23 mouse cellular contexts compared by ENCODE assay signal in genomic region chr11:33798094-33798648, GRCm38 (mm10).
DNase-seq lines count a peak whose midpoint lies in the region; ATAC-seq and TF ChIP-seq lines count a peak whose summit lies in the region.
"Had no signal": no experiment of that assay in that cellular context is flagged by ENCODE, and none has a peak within 500 bp of the region (broad histone marks: within the 10 kb centered on the region; RNA-seq: fewer than 3 reads in every experiment).

No protein-coding gene starts in this region.

- H3K4me1 ChIP-seq in embryonic facial prominence, embryonic 14.5 days (ENCODE audit: control insufficient read depth, insufficient read depth, low read length): no peaks in the 10 kb centered on the region
- H3K4me1 ChIP-seq in embryonic facial prominence, embryonic 10.5 days: peaks cover 16% of the 10 kb centered on the region
- no peaks in the 10 kb centered on the region; the same call in 1 of the 2 replicates for H3K4me1 ChIP-seq in lung, embryonic 16.5 days (replicated peaks; ENCODE audit: control insufficient read depth, insufficient read depth, low read length)
- peaks cover 6% of the 10 kb centered on the region; the same call in 1 of the 2 replicates for H3K4me1 ChIP-seq in hindbrain, embryonic 16.5 days (ENCODE audit: control insufficient read depth, insufficient read depth, low read depth, low read length)
- H3K4me1 ChIP-seq in olfactory bulb, adult 2 months (ENCODE audit: control insufficient read depth, insufficient read depth, low read length): peaks cover 31% of the 10 kb centered on the region
- no peaks in the 10 kb centered on the region; the same call in 1 of the 2 replicates for H3K4me1 ChIP-seq in heart, embryonic 10.5 days
- H3K4me1 ChIP-seq: heart, embryonic 13.5 days; liver, embryonic 15.5 days had no signal

- TF ChIP-seq CTCF in olfactory bulb, adult 2 months (IDR thresholded peaks at IDR 0.05; ENCODE audit: insufficient read depth, low read depth, low read length): no peak

- H3K9ac ChIP-seq in embryonic facial prominence, embryonic 14.5 days (ENCODE audit: low read depth, low read length): no peak overlapping the region
- H3K9ac ChIP-seq in lung, embryonic 16.5 days (ENCODE audit: low read length): no peak overlapping the region
- no peak overlapping the region for H3K9ac ChIP-seq in hindbrain, embryonic 16.5 days (ENCODE audit: low read depth, low read length)
- H3K9ac ChIP-seq: heart, embryonic 13.5 days; limb, embryonic 13.5 days; liver, embryonic 15.5 days; midbrain, embryonic 12.5 days had no signal

- no peaks in the 10 kb centered on the region for H3K36me3 ChIP-seq in embryonic facial prominence, embryonic 14.5 days (ENCODE audit: control insufficient read depth, insufficient read depth, low read length)
- H3K36me3 ChIP-seq in embryonic facial prominence, embryonic 10.5 days (replicated peaks): no peaks in the 10 kb centered on the region
- H3K36me3 ChIP-seq in lung, embryonic 16.5 days (ENCODE audit: control insufficient read depth, insufficient read depth, low read length): no peaks in the 10 kb centered on the region
- no peaks in the 10 kb centered on the region for H3K36me3 ChIP-seq in hindbrain, embryonic 16.5 days (ENCODE audit: control insufficient read depth, insufficient read depth, low read length)
- H3K36me3 ChIP-seq in heart, embryonic 10.5 days: no peaks in the 10 kb centered on the region
- H3K36me3 ChIP-seq: G1E; heart, embryonic 13.5 days; limb, embryonic 13.5 days; liver, embryonic 15.5 days; midbrain, embryonic 12.5 days had no signal

- no peak overlapping the region for H3K4me2 ChIP-seq in embryonic facial prominence, embryonic 14.5 days (ENCODE audit: low read depth, low read length)
- no peak overlapping the region for H3K4me2 ChIP-seq in lung, embryonic 16.5 days (ENCODE audit: low read depth, low read length)
- no peak overlapping the region for H3K4me2 ChIP-seq in hindbrain, embryonic 16.5 days (ENCODE audit: low read length)
- H3K4me2 ChIP-seq: heart, embryonic 13.5 days; limb, embryonic 13.5 days; liver, embryonic 15.5 days; midbrain, embryonic 12.5 days had no signal

- no peaks in the 10 kb centered on the region for H3K27me3 ChIP-seq in embryonic facial prominence, embryonic 14.5 days (replicated peaks; ENCODE audit: control insufficient read depth, insufficient read depth, low read length)
- no peaks in the 10 kb centered on the region for H3K27me3 ChIP-seq in embryonic facial prominence, embryonic 10.5 days (replicated peaks; ENCODE audit: low read depth, poor library complexity, severe bottlenecking)
- no peaks in the 10 kb centered on the region for H3K27me3 ChIP-seq in lung, embryonic 16.5 days (ENCODE audit: control insufficient read depth, insufficient read depth, low read depth, low read length)
- H3K27me3 ChIP-seq in hindbrain, embryonic 16.5 days (replicated peaks; ENCODE audit: control insufficient read depth, insufficient read depth, low read length): no peaks in the 10 kb centered on the region
- H3K27me3 ChIP-seq in heart, embryonic 10.5 days (ENCODE audit: insufficient read depth, poor library complexity, severe bottlenecking): no peaks in the 10 kb centered on the region
- H3K27me3 ChIP-seq: heart, embryonic 13.5 days; limb, embryonic 13.5 days; liver, embryonic 15.5 days; midbrain, embryonic 12.5 days had no signal

- peak; percentile 38 for DNase-seq in embryonic facial prominence, embryonic 14.5 days (ENCODE audit: low spot score)
- no peak for DNase-seq in embryonic facial prominence, embryonic 10.5 days (ENCODE audit: low spot score)
- no peak for DNase-seq in lung, postnatal 14 days
- no peak for DNase-seq in heart, embryonic 10.5 days (ENCODE audit: low spot score)
- no peak for DNase-seq in adrenal gland, postnatal 4 days (ENCODE audit: low spot score in 2 of 2)
- DNase-seq: cerebellum, adult 11 months; cerebellum, postnatal 14 days; heart, postnatal 36 days; lung, postnatal 4 days; thymus, postnatal 25 days had no signal

- 42% methylated on average over 12 of the region's 12 CpGs for WGBS in embryonic facial prominence, embryonic 14.5 days
- 48% methylated on average over 12 of the region's 12 CpGs for WGBS in embryonic facial prominence, embryonic 10.5 days
- 49% methylated on average over 12 of the region's 12 CpGs for WGBS in lung, embryonic 16.5 days
- 37% methylated on average over 12 of the region's 12 CpGs for WGBS in hindbrain, embryonic 16.5 days
- 25% methylated on average over 12 of the region's 12 CpGs for whole genome bisulfite sequencing in olfactory bulb, adult 2 months
- 57% methylated on average over 12 of the region's 12 CpGs for WGBS in heart, embryonic 10.5 days

- ATAC-seq in embryonic facial prominence, embryonic 14.5 days (ENCODE audit: low read depth): no peak
- ATAC-seq in lung, embryonic 16.5 days (ENCODE audit: low read depth): 0 out of 2 replicates have a peak, but pooled peaks have one; percentile 36
- peak; percentile 53; the same call in 1 of the 2 replicates for ATAC-seq in hindbrain, embryonic 16.5 days
- ATAC-seq: CD4-positive, CD25-positive, alpha-beta regulatory T cell, adult 4 months; intestine, postnatal 0 days had no signal

- H3K27ac ChIP-seq in embryonic facial prominence, embryonic 14.5 days (replicated peaks; ENCODE audit: low read depth, low read length): no peak overlapping the region
- no peak overlapping the region for H3K27ac ChIP-seq in embryonic facial prominence, embryonic 10.5 days (replicated peaks)
- no peak overlapping the region for H3K27ac ChIP-seq in lung, embryonic 16.5 days (ENCODE audit: low read length)
- peak overlapping the region; percentile 18 for H3K27ac ChIP-seq in hindbrain, embryonic 16.5 days (ENCODE audit: low read depth, low read length)
- H3K27ac ChIP-seq in olfactory bulb, adult 2 months (ENCODE audit: insufficient read depth, low read depth, low read length): peak overlapping the region; percentile 72
- no peak overlapping the region for H3K27ac ChIP-seq in heart, embryonic 10.5 days
- H3K27ac ChIP-seq: heart, embryonic 13.5 days; layer of hippocampus, adult 2 months; limb, embryonic 13.5 days; liver, embryonic 15.5 days; midbrain, embryonic 12.5 days; stomach, postnatal 0 days had no signal

- H3K9me3 ChIP-seq in embryonic facial prominence, embryonic 14.5 days (ENCODE audit: control insufficient read depth, low read length): no peaks in the 10 kb centered on the region
- H3K9me3 ChIP-seq in embryonic facial prominence, embryonic 10.5 days: no peaks in the 10 kb centered on the region
- no peaks in the 10 kb centered on the region for H3K9me3 ChIP-seq in lung, embryonic 16.5 days (ENCODE audit: control insufficient read depth, low read length)
- H3K9me3 ChIP-seq in hindbrain, embryonic 16.5 days (ENCODE audit: control insufficient read depth, low read length): no peaks in the 10 kb centered on the region
- no peaks in the 10 kb centered on the region for H3K9me3 ChIP-seq in heart, embryonic 10.5 days
- H3K9me3 ChIP-seq: heart, embryonic 13.5 days; limb, embryonic 13.5 days; liver, embryonic 15.5 days; midbrain, embryonic 12.5 days had no signal

- no peak overlapping the region for H3K4me3 ChIP-seq in embryonic facial prominence, embryonic 14.5 days (ENCODE audit: low read depth, low read length)
- H3K4me3 ChIP-seq in embryonic facial prominence, embryonic 10.5 days: no peak overlapping the region
- H3K4me3 ChIP-seq in lung, embryonic 16.5 days (ENCODE audit: low read length): no peak overlapping the region
- no peak overlapping the region for H3K4me3 ChIP-seq in hindbrain, embryonic 16.5 days (ENCODE audit: low read length)
- H3K4me3 ChIP-seq in olfactory bulb, adult 2 months (ENCODE audit: insufficient read depth, low read depth, low read length): no peak overlapping the region
- no peak overlapping the region for H3K4me3 ChIP-seq in heart, embryonic 10.5 days
- H3K4me3 ChIP-seq: erythroblast, embryonic 14.5 days; heart, embryonic 13.5 days; layer of hippocampus, adult 2 months; limb, embryonic 13.5 days; liver, embryonic 15.5 days; midbrain, embryonic 12.5 days had no signal

- TF ChIP-seq POLR2A in olfactory bulb, adult 2 months (IDR thresholded peaks at IDR 0.05; ENCODE audit: insufficient read depth, low read depth, low read length): no peak

Comparison
In these comparisons a context has a peak if more than half of its experiments do, and no peak if none do; other contexts are left out.
1. H3K27ac ChIP-seq: peak in hindbrain, embryonic 16.5 days (single experiment) and olfactory bulb, adult 2 months (single experiment); none in embryonic facial prominence, embryonic 14.5 days (single experiment), embryonic facial prominence, embryonic 10.5 days (single experiment), lung, embryonic 16.5 days (single experiment) and heart, embryonic 10.5 days (single experiment).